Mouse (Mus musculus) heart, adult 11 months (tissue): ENCODE data around the gene Dclre1c.

Experiments used
- DNase-seq: peaks from one replicate; pipeline ENCODE4 v3.0.0; 2022

Dclre1c gene

DNA sequence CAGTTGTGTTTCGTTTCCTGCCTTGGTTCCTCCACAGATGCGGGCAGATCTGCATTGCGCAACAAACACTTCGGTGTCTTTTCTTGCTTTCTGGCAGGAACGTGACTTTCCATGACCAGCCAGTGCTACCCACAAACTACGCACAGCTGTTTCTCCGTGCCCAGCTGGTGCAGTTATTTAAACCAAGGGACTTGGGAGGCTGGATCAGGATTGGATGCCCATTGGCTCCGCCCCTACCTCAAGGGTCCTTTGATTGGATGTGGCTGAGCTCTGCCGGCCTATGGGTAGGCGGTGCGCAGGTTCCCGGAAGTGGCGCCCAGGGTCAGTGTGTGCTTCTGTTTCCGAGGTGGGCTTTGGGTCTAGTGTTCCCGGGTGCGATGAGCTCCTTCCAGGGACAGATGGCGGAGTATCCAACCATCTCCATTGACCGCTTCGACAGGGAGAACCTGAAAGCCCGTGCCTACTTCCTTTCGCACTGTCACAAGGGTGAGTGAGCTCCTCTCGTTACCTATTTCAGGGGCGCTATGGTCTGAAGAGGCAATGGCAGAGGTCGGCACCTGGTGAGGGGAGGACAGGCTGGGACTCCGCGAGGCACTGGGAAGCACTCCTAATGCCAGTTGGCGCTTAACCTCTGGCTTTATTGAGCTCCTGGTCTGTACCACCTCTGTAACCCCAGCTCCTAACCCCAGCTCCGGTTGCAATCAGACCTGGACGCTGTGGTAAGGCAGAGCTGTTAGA is at the start of gene Dclre1c:
Dclre1c (plus strand) TSS at position 291 of the 738 bp plus-strand sequence.
- DNase-seq = peak; percentile 100

DNA sequence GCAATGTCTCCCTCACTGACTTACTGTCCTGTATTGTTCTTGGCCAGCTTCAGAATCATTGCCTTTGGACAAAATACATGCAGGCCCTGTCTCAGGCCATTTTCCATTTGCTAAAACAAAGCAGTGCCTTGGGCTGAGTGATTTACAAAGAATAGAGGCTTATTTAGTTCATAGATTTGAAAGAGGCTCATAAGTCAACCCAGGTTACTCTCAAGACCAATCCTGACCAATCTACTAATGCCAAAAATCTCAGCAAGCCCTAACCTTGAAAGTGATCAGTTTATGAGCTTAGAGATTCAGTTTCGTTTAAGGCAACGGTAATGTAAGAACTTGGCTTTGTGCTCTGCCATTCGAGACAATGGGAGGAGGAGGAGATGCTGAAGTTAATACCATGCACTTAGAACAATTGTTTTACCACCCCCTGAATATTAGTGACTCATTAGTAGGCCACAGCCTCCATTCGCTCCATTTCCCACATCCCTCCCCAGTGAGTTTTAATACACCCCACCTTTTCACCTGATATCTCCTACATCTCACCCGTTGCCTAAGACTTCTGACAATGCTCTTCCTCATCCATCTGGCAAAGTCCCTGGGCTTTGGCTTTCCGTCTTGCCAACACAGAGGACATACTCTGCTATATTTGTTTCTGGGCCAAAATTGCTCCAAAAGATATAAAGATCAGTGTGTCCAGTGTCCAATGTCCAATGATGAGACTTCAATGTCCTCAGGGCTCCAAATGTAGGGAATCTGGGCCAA is 36.6 kb upstream of the Dclre1c start:
- peak; percentile 49 for DNase-seq

DNA sequence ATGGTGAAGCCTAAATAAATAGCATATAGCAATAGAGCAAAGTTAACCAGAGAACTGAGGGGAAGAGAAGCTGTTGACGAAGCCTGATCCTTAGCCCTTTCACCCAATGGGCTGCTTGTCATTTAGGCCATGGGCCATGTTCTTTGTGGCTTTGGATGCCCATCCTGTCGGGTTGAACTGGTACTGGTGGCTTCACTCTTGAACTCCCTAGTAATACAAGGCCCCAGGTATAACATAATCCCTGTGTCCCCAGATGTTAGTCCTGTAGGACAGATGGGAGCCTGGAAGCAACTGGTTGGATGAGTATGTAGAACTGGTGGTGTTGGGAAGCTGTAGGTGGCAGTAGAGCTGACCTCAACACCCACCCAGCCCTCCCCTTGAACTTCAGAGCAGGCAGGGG is 32.0 kb upstream of the Dclre1c start:
- DNase-seq = peak; percentile 28

GRCm38 (mm10) chr2:3397110-3397509 is 26.8 kb upstream of the Dclre1c start, which contains the start of gene Olah:
Olah (minus strand) TSS chr2:3397210.
- DNase-seq = peak; percentile 55

DNA sequence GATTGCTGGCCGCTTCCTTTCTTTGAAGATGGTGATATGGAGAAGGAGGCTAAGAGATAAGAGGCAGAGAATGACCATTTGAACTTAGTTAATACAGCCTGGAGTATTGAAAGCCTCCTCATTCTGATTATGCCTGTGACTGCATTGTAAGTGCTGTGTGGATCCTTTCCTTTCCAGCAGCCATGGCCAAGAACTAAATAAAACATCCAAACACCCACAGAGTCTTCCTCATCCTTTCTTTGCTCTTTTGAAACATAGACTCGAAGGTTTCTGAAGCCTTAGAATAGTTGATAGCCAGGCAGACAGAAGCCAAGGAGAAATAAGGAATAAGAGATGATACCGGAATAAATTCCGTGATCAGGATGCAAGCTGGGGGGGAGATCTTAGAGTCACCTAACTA is 17.9 kb upstream of the Dclre1c start:
- DNase-seq = peak; percentile 14

DNA sequence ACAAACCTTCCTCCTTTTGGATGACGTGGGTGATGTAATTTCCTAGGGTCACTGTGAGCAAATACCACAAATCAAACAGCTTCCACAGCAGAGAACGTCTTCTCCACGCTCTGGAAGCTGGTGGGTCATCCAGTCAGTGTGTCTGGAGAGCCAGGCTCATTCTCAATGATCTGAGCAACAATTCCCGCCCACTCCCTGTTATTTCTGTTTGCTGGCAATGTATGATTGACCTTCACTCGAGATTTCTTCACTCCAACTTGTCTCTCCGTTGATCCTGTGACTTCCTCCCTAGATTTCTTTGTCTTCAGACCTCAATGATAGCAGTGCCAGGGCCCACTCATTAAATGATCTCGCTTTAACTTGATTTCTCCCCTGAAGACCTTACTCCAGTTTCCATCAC is 16.2 kb upstream of the Dclre1c start:
- DNase-seq = peak; percentile 34

- peak; percentile 83 for DNase-seq
Observed at GRCm38 (mm10) chr2:3414241-3414640, 9.7 kb upstream of the Dclre1c start.

GRCm38 (mm10) chr2:3415676-3416075 is 8.3 kb upstream of the Dclre1c start:
- no peak for DNase-seq

- peak; percentile 99 for DNase-seq
Observed at GRCm38 (mm10) chr2:3418883-3419431, 5.0 kb upstream of the Dclre1c start.

GRCm38 (mm10) chr2:3420157-3420556 is 3.8 kb upstream of the Dclre1c start:
- DNase-seq = peak; percentile 77

DNA sequence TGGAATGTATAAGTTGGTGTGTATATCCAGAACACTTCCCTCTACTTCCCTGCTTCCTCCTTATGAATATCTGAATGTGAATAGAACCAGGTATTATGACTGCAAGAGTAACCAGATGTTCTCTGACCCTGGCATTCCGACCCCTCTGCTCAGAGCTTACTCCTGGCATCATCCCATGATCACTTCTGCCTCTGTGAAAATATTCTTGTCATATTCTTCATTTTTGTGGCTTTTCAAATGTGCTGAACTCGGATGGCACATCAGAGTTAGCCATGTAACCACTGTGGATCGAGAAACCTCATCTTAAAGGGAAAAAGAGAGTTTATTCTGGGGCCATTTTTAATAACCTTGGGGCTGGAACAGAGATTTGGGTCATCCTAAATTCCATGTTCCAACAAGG is 1.4 kb upstream of the Dclre1c start, which contains the start of gene Meig1:
Meig1 (minus strand) TSS at position 101 of the 400 bp plus-strand sequence.
- DNase-seq = peak; percentile 40

DNA sequence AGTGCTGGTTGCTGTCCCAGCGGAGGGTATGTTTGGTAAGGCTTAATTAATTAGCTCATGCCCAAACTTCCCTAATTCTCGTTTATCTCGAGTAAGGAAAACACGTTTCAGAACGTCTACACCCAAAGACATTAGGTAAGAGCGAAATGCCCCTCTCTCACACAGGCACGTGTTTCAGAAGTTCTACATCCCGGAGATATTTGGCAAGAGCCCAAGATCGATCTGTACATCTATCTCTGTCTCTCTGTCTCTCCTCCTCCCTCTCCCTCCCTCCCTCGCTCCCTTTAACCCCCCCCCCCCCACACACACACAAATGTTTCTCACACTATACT is 614 bp downstream of the Dclre1c start:
- DNase-seq = no peak

DNA sequence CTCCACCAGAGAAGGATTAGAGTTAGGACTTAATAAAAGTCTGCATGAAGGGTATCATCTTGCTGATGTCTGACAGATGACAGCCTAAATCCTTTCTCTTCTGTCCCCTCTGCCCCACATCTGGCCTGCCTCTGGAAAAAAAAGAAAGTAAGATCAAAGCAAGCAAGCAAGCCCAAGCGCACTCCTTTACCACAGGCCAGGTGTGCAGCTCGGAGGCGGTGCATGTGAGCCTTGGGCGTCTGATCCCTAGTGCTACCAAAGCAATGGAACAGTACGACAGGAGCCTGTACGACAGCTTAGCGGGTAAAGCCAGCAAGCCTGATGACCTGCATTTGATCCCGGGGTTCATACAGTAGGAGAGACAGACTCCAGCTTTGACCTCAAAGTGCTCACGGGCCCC is 7.0 kb downstream of the Dclre1c start:
- peak; percentile 83 for DNase-seq

DNA sequence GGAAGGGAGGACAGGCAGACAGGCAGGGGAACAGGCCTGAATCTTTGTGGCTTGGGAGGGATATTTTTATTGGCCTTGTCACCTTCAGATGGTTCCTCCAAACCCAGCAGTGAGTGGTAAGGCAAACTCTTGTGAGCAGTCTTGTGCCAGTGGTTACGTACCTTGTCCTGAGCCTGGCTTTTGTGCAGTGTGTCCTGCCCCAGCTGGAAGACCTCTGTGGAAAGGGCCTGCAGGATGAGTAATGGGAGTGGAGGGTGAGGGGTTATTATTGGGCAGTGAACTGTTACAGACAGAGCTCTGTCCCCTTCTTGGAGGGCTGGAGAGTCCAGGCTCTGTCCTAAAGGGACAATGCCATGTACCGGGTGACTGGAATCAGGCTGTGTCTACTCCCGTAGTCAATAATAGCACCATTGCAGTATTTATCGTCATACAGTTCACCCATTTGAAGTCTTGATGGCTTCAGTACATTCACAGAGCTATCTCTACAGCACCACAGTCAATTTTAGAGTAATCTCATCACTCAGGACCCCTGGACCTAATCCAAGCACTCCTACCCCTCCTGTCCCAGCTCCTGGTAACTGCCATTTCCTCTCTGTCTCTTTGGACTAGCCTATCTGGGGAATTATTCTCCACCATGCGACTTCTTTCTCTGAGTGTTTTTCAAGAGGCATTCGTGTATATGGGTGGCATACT is 11.6 kb downstream of the Dclre1c start:
- peak; percentile 68 for DNase-seq

GRCm38 (mm10) chr2:3437956-3438355 is 14.0 kb downstream of the Dclre1c start:
- peak; percentile 78 for DNase-seq

DNA sequence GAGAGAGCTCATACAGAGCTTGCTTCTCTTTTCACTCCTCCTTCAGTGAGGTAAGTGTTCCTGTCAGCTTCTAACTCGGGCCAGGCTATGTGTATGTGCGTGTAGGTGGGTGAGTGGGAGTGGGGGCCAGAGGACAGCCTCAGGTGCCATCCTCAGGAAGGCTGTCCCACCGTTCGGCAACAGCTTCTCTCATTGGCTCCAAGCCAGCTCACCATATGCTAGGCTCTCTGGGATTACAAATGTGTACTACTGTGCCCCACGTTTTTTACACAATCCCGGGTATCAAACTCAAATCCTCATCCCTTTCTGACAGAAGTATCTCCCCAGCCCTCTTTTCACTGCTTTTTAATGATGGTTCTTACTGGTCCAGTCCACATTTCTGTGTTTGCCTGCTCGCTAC is 20.3 kb downstream of the Dclre1c start:
- peak; percentile 77 for DNase-seq

DNA sequence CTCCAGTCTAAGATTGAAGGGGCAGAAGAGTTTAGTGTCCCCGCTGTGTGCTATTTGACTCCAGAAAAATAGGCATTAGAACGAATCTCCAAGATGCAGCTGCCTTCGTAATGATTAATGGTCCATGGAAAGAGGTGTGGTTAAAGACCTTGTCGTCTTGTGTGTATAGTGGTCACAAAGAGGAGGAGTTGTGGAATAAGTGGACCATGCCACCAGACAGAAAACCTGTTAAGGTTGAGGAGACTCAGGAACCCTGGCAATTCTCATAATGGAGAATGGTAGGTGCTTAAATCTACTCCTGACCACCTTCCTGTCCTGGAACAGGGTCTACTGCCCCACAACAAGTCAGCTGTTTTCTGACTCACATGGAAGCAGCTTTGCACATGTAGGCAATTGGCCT is 22.1 kb downstream of the Dclre1c start:
- peak; percentile 27 for DNase-seq

- DNase-seq = peak; percentile 39
Observed at GRCm38 (mm10) chr2:3449431-3449830, 25.5 kb downstream of the Dclre1c start.

- DNase-seq = no peak
Observed at GRCm38 (mm10) chr2:3453096-3453495, 29.2 kb downstream of the Dclre1c start.

DNA sequence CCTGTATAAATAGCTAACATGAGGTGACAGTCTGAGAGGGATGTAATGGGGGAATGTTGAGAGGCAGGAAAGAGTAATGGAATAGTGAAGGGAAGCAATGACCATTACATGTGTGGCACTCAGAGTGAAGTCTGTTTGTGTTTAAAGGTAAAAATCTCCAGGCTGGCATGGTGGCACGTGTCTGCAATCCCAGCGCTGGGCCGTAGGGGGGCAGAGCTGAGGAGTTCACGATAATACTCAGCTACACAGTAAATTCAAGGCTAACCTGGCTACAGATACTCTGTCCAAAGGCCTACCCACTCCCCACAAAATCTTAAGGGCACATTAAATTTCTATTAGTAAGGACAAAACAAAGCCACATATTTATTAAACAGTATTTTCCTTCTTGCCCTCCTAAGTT is 32.7 kb downstream of the Dclre1c start:
- DNase-seq = peak; percentile 50

- no peak for DNase-seq
Observed at GRCm38 (mm10) chr2:3473891-3474290, 50.0 kb downstream of the Dclre1c start.

- peak; percentile 93 for DNase-seq
Observed at GRCm38 (mm10) chr2:3474361-3474805, 50.5 kb downstream of the Dclre1c start.

GRCm38 (mm10) chr2:3474861-3475283 is 50.9 kb downstream of the Dclre1c start, which contains the start of gene Suv39h2:
Suv39h2 (minus strand) TSS chr2:3475031.
- DNase-seq = peak; percentile 100
